Mouse (Mus musculus) bone marrow macrophage, adult 2 months (primary cell): ENCODE measurements around the gene Icam4.

ENCODE experiments used
- CTCF ChIP-seq: IDR thresholded peaks from 2 replicates; pipeline ENCODE4 v1.5.1; 2012; ENCODE audit warnings: low read depth, mild to moderate bottlenecking, low read length, moderate library complexity
- POLR2A ChIP-seq: IDR thresholded peaks from 2 replicates; pipeline ENCODE4 v1.6.1; 2012; ENCODE audit warnings: mild to moderate bottlenecking, low read depth, low read length, borderline replicate concordance

- TF ChIP-seq CTCF (no peak), POLR2A (no peak)
Observed at GRCm38 (mm10) chr9:21051578-21051977, 22.4 kb downstream of the Icam4 start.
